Mouse (Mus musculus) forebrain, embryonic 11.5 days (tissue): ENCODE results near the gene Lrrc3c. TPM values are rescaled to one million over a fixed set of nuclear protein-coding genes. Genes with fewer than 3 reads are reported as not detected.

Source experiments
- ATAC-seq: fragments of 200-750 bp; cut with Nextera tagmentation; replicated peaks from 2 replicates; pipeline ENCODE4 v1.8.0; 2017; ENCODE audit warnings: moderate TSS enrichment; ENCODE audit not compliant: low FRiP score
- DNase-seq: peaks from one replicate; pipeline ENCODE4 v3.0.0-alpha.2; 2017; ENCODE audit warnings: low spot score
- H3K27ac ChIP-seq: fragments of 300-500 bp; sonication (generic); 2 replicates; pipeline ENCODE4 v1.5.1; 2014; ENCODE audit warnings: low read depth, low read length
- H3K27me3 ChIP-seq: fragments of 300-500 bp; sonication (generic); 2 replicates; pipeline ENCODE4 v1.6.1; 2014; ENCODE audit warnings: mild to moderate bottlenecking, low read length, mixed read lengths; ENCODE audit not compliant: control insufficient read depth, insufficient read depth
- H3K36me3 ChIP-seq: fragments of 300-500 bp; sonication (generic); 2 replicates; pipeline ENCODE4 v1.6.1; 2014; ENCODE audit warnings: mild to moderate bottlenecking, low read length, moderate library complexity, mixed read lengths; ENCODE audit not compliant: control insufficient read depth, insufficient read depth
- H3K4me1 ChIP-seq: fragments of 300-500 bp; sonication (generic); replicated peaks from 2 replicates; pipeline ENCODE4 v1.6.1; 2014; ENCODE audit warnings: low read length, mixed read lengths; ENCODE audit not compliant: control insufficient read depth, insufficient read depth
- H3K4me2 ChIP-seq: fragments of 300-500 bp; sonication (generic); 2 replicates; pipeline ENCODE4 v1.6.1; 2014; ENCODE audit warnings: low read depth, mild to moderate bottlenecking, low read length, moderate library complexity, mixed read lengths; ENCODE audit not compliant: severe bottlenecking
- H3K4me3 ChIP-seq: fragments of 300-500 bp; sonication (generic); 2 replicates; pipeline ENCODE4 v1.5.1; 2014; ENCODE audit warnings: low read depth, low read length
- H3K9ac ChIP-seq: fragments of 300-500 bp; sonication (generic); 2 replicates; pipeline ENCODE4 v1.6.1; 2014; ENCODE audit warnings: low read length
- H3K9me3 ChIP-seq: fragments of 300-500 bp; sonication (generic); 2 replicates; pipeline ENCODE4 v1.6.1; 2016; ENCODE audit warnings: low read length, mixed read lengths; ENCODE audit not compliant: control insufficient read depth
- whole genome bisulfite sequencing: fragments of 180-500 bp; shearing (Covaris S2); extraction: QIAGEN DNeasy Blood & Tissue Kit; methylation state at CpG from one replicate; pipeline ENCODE4 v1.1.7; 2014; 5-methylcytosine and 5-hydroxymethylcytosine counted together
- polyA plus RNA-seq: library from polyadenylated mRNA; unstranded; fragments of >200 nt; fragmentation: Nextera tagmentation; extraction: Ambion mirVana; gene quantifications from 2 replicates; pipeline ENCODE4 v1.2.1, GENCODE M21; 2014

Gene Lrrc3c
- not detected in 2 replicates for polyA plus RNA-seq

GRCm38 (mm10) chr11:98597991-98598390 is at the start of gene Lrrc3c:
Lrrc3c (plus strand) TSS chr11:98598291.
- DNase-seq (no peak), ATAC-seq (no peak)
- Histone ChIP-seq H3K9ac (no peak within 1 kb of the TSS), H3K36me3 (no peaks in the 10 kb centered on the region), H3K9me3 (no peaks in the 10 kb centered on the region), H3K4me1 (0 out of 2 replicates have a peak, but pooled peaks cover 3% of the 10 kb centered on the region), H3K27ac (no peak within 1 kb of the TSS), H3K4me2 (no peak within 1 kb of the TSS), H3K27me3 (no peaks in the 10 kb centered on the region), H3K4me3 (no peak within 1 kb of the TSS)
- 89% methylated on average over 8 of the region's 8 CpGs for WGBS

- Histone ChIP-seq H3K27ac (no peak overlapping the region), H3K9ac (no peak overlapping the region), H3K9me3 (no peaks in the 10 kb centered on the region), H3K4me3 (no peak overlapping the region), H3K27me3 (peaks cover 44% of the 10 kb centered on the region), H3K4me1 (peaks cover 8% of the 10 kb centered on the region; the same call in 1 of the 2 replicates), H3K36me3 (no peaks in the 10 kb centered on the region), H3K4me2 (no peak overlapping the region)
- ATAC-seq (no peak), DNase-seq (no peak)
- WGBS: 65% methylated on average over 4 of the region's 4 CpGs
Measured at GRCm38 (mm10) chr11:98549363-98549762, 48.7 kb upstream of the Lrrc3c start.

- ATAC-seq (no peak), DNase-seq (no peak)
- Histone ChIP-seq H3K27ac (no peak overlapping the region), H3K4me3 (peak overlapping the region; percentile 78), H3K9ac (peak overlapping the region; percentile 67), H3K27me3 (peaks cover 41% of the 10 kb centered on the region), H3K36me3 (no peaks in the 10 kb centered on the region), H3K9me3 (no peaks in the 10 kb centered on the region), H3K4me1 (peaks cover 8% of the 10 kb centered on the region; the same call in 1 of the 2 replicates), H3K4me2 (peak overlapping the region; percentile 85)
- WGBS: 17% methylated on average over 20 of the region's 20 CpGs
Measured at GRCm38 (mm10) chr11:98550311-98550974, 47.6 kb upstream of the Lrrc3c start.

GRCm38 (mm10) chr11:98550975-98551828 is 46.9 kb upstream of the Lrrc3c start, which contains the start of gene Zpbp2:
Zpbp2 (plus strand) TSS chr11:98551097.
- 1% methylated on average over 51 of the region's 51 CpGs for WGBS
- Histone ChIP-seq H3K9ac (peak within 1 kb of the TSS; percentile 67), H3K9me3 (no peaks in the 10 kb centered on the region), H3K4me3 (peak within 1 kb of the TSS; percentile 78), H3K4me1 (peaks cover 4% of the 10 kb centered on the region; the same call in 1 of the 2 replicates), H3K4me2 (peak within 1 kb of the TSS; percentile 85), H3K27me3 (peaks cover 33% of the 10 kb centered on the region), H3K36me3 (no peaks in the 10 kb centered on the region), H3K27ac (no peak within 1 kb of the TSS)
- peak; percentile 98 for ATAC-seq
- DNase-seq: peak; percentile 96

- Histone ChIP-seq H3K4me3 (no peak overlapping the region), H3K27ac (no peak overlapping the region), H3K27me3 (peaks cover 14% of the 10 kb centered on the region), H3K4me2 (no peak overlapping the region), H3K4me1 (peaks cover 4% of the 10 kb centered on the region; the same call in 1 of the 2 replicates), H3K36me3 (no peaks in the 10 kb centered on the region), H3K9ac (no peak overlapping the region), H3K9me3 (no peaks in the 10 kb centered on the region)
- WGBS: 92% methylated on average over 4 of the region's 4 CpGs
- DNase-seq (no peak), ATAC-seq (no peak)
Measured at GRCm38 (mm10) chr11:98553966-98554365, 44.1 kb upstream of the Lrrc3c start.

- Histone ChIP-seq H3K27ac (no peak overlapping the region), H3K4me1 (peaks cover 4% of the 10 kb centered on the region; the same call in 1 of the 2 replicates), H3K4me2 (no peak overlapping the region), H3K36me3 (no peaks in the 10 kb centered on the region), H3K27me3 (peaks cover 3% of the 10 kb centered on the region), H3K4me3 (no peak overlapping the region), H3K9me3 (no peaks in the 10 kb centered on the region), H3K9ac (no peak overlapping the region)
- DNase-seq: no peak
- ATAC-seq: no peak
- WGBS: 64% methylated on average over 12 of the region's 12 CpGs
Measured at GRCm38 (mm10) chr11:98555124-98555700, 42.9 kb upstream of the Lrrc3c start.

- H3K9ac ChIP-seq: no peak overlapping the region
- no peak for ATAC-seq
- no peak overlapping the region for H3K4me3 ChIP-seq
- no peaks in the 10 kb centered on the region for H3K36me3 ChIP-seq
- no peak for DNase-seq
- no peaks in the 10 kb centered on the region for H3K27me3 ChIP-seq
- no peaks in the 10 kb centered on the region; the same call in 1 of the 2 replicates for H3K4me1 ChIP-seq
- H3K4me2 ChIP-seq: no peak overlapping the region
- no peak overlapping the region for H3K27ac ChIP-seq
- no peaks in the 10 kb centered on the region for H3K9me3 ChIP-seq
- whole genome bisulfite sequencing: 32% methylated on average over 7 of the region's 7 CpGs
Measured at GRCm38 (mm10) chr11:98560942-98561341, 37.1 kb upstream of the Lrrc3c start.

- no peak for ATAC-seq
- H3K27me3 ChIP-seq: no peaks in the 10 kb centered on the region
- H3K9ac ChIP-seq: no peak overlapping the region
Measured at GRCm38 (mm10) chr11:98563025-98563424, 35.1 kb upstream of the Lrrc3c start.

More at GRCm38 (mm10) chr11:98563025-98563424, 35.1 kb upstream of the Lrrc3c start:
- 88% methylated on average over 3 of the region's 3 CpGs for WGBS
- H3K4me1 ChIP-seq: no peaks in the 10 kb centered on the region; the same call in 1 of the 2 replicates
- H3K9me3 ChIP-seq: no peaks in the 10 kb centered on the region
- no peak overlapping the region for H3K4me3 ChIP-seq
- no peak for DNase-seq
- no peaks in the 10 kb centered on the region for H3K36me3 ChIP-seq
- no peak overlapping the region for H3K4me2 ChIP-seq
- no peak overlapping the region for H3K27ac ChIP-seq
